Mouse (Mus musculus): Measurements from ENCODE around the gene Cd209a. TPM values are rescaled to one million over a fixed set of nuclear protein-coding genes. Genes with fewer than 3 reads are reported as not detected.
"Not testable (repeated sequence)": the region's sequence is repeated elsewhere in the genome, so short reads cannot be mapped to it uniquely, and the experiment has no call there.

The Cd209a gene
- polyA plus RNA-seq (2015; fragmentation: Nextera tagmentation; extraction: Ambion mirVana) = 1.1 and 1.3 TPM in 2 replicates

DNA sequence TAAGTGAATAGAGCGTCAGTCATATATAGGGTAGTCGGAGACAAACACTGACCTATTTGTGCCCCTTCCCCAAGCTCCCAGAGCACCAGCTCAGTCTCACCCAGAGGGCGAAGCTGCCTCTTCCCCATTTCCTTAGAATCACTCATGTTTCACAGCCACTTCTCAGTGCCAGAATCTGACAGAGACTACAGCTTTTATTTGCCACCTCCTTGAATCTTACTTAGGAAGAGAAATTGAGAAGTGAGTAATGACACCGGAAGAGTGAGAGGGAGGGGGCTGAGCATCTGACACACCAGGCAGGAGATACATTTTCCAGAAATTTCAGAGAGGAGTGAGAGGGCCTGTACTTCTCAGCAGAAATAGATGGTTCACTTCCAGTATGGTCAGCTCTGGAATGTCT lies at the start of gene Cd209a:
Gene Cd209a (minus strand): TSS at position 224 of the 400 bp plus-strand sequence.
- no peak for DNase-seq (ENCODE audit: low spot score)

DNA sequence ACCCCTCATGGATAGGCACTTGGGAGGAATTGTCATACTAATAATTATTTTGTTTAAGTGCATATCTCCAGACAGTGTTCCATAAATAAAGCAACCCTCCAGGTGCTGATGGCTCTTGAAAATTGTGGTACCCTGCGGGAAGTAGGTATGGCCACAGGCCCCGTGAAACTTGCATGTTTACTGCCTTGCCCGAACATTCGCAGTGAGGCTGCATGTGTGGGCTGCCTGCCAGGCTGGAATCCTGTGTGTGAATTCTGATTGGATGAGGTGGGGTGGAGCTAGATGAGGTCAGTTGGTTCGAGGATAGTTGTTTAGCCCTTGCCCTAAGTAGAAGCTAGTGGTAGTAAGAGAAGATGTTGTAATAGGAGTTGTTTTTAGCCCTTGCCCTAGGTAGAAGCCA lies 19.9 kb upstream of the Cd209a start:
- DNase-seq (ENCODE audit: low spot score) = not testable (repeated sequence)

DNA sequence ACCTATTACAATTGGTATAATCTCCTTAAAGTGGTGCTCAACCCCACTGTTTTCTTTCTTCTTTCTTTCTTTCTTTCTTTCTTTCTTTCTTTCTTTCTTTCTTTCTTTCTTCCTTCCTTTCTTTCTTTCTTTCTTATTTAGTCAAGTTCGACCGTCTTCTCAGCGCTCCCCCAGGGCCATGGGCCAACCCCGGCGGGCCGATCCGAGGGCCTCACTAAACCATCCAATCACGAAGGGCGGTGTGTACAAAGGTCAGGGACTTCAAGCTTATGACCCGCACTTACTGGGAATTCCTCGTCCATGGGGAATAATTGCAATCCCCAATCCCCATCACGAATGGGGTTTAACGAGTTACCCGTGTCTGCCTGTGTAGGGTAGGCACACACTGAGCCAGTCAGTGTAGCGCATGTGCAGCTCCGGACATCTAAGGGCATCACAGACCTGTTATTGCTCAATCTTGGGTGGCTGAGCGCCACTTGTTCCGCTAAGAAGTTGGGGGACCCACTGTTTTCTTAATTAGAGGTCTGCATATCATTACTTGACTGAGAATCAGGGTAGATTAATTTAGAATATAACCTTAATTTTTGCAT lies 5.6 kb upstream of the Cd209a start:
- peak; percentile 99 for DNase-seq (ENCODE audit: low spot score)

DNA sequence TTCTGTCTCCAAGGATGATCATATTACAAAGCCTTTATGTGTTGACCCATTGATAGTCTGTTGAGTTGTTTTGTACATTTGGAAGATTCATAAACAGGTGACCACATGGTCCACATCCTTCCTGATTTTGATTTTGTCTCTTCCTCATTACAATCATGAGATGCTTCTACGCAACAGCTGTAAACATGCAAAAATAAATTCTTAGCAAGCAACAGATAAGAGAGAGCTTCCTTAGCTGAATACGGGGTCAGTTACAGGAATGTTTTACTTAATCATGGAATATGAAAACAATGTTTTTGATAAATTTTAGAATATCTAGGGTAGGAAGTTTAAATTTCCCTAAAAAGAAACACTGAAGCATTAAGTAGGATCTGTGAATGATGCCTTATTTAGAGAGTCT lies 11.8 kb downstream of the Cd209a start:
- DNase-seq (ENCODE audit: low spot score) = no peak

DNA sequence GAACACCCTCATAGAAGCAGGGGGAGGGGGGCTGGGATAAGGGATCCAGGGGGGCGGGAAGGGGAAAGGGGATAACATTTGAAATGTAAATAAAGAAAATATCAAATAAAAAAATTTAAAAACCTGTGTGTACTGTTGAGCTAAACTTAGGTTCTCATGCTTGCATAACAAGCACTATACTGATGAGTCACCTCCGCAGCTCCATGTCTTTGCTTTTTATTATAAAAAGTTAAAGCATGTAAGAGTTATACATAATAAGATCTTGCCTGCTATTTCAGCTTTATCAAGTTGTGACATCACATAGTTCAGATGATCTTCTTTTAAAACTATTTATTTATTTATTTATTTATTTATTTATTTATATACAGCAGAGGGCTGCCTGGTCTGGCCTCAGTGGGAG lies 13.2 kb downstream of the Cd209a start:
- no peak for DNase-seq (ENCODE audit: low spot score)

DNA sequence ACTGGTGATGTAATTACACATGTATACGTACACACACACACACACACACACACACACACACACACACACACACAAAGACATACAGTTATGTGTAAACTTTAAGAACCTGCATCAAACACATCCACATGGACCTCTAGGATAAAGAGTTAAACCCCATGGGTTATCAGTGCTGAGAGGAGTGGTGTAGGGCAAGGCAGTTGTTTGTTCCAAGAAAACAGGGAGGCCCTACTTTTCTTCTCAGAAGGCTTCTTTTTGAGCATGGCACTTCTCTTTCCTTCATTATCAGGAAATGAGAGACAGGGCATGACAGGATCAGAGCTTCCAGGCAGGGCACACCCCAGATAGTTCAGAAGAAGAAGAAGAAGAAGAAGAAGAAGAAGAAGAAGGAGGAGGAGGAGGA lies 14.7 kb downstream of the Cd209a start:
- no peak for DNase-seq (ENCODE audit: low spot score)

DNA sequence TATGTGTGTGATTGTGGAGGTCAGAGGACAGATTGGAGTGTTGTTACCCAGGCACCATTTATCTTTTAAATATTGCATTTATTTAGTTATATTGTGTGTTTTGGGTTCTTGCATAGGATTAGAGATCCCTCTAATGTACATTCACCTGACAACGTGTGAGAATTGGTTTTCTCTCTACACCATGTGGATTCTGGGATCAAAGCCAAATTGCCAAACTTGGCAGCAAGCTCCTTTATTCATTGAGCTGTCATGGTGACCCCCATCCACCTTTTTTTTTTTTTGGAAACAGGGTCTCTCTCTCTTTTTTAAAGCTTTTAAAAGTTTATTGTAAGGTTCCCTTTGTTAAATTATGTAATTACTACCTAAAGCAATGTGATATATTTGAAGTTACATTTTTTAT lies 27.7 kb downstream of the Cd209a start:
- no peak for DNase-seq (ENCODE audit: low spot score)

DNA sequence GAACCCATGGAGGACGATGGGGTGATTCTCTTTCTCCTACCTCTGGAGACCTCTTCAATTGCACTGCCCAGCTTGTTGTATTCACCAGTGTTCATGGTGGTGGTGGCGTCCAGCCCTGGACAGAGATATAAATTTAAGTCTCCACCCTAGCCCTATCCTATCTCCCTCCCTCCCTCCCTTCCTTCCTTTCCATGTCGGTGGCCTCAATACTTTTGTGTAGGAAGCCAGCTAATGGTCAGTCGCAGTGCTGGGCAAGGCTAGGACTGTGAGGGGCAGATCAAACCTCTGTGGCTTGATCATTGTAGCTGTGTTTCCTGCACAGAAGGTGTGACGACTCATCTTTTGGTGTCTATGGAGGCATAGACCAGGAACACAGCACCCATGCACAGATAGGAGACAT lies 28.2 kb downstream of the Cd209a start, which contains the start of gene Clec4g:
Gene Clec4g (minus strand): TSS at position 101 of the 400 bp plus-strand sequence.
- no peak for DNase-seq (ENCODE audit: low spot score)

DNA sequence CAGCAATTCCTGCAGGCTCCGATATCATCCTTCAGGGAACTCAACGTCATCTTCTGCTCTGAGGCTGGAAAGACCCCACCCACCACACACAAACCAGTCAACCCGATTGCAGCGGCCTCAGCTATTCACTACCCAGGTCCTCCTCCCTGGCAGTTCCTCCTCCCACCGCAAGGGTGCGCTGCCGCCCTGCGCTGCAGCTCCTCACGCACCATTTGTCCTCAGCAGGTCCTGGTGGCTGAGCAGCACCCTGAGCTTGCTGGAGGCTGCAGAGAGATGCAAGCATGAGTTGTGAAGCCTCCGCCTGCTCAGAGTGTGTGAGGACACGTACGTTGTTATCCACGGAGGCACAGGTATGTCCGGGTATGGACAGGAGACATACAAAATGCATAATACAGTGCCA lies 30.2 kb downstream of the Cd209a start:
- DNase-seq (ENCODE audit: low spot score) = peak; percentile 74

DNA sequence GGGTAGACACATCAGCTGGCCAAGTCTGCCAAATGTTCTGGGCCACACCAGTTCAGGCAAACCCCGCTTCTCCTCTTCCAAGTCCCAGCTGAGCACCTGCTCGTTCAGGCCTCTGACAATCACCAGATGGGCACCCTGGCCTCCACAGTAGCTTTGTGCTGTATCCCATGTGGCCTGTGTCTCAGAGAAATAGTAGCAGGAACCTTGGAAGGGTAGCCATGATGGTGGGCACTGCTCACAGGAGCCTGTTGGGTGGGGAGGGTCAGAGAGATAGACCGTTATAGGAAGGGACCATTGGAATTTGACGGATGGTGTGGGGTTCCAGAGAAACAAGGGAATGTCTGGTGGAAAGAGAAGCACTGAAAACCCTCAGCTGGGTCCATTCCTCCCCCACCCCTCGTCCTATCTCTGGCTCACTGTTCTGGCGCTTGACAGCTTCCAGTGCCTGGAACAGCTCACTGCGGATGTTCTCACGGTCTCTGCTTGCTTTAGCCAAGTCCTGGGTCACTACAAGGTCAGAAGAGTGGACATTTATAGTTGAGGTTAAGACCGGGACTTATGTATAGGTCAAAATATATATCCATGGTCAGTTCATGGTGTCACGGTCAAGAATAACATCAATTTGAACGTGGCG lies 31.3 kb downstream of the Cd209a start:
- no peak for DNase-seq (ENCODE audit: low spot score)

DNA sequence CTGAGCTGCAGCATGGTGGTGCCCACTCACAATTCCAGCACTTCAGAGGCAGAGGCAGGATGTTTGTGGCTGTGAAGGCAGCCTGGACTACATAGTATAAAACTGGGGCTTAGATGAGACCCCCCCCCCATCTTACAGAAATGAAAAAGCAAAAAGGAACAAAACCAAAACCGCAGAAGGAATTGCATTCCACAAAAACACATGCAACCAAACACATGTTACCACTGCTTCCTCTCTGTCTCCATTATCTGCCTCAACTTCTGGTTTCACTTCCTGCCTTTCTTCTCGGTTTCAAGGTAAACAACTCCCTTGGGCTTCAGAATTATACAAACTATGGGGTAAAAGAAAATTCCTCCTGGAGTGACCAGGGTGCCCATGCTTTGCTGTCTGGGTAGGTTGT lies 37.1 kb downstream of the Cd209a start:
- peak; percentile 33 for DNase-seq (ENCODE audit: low spot score)

DNA sequence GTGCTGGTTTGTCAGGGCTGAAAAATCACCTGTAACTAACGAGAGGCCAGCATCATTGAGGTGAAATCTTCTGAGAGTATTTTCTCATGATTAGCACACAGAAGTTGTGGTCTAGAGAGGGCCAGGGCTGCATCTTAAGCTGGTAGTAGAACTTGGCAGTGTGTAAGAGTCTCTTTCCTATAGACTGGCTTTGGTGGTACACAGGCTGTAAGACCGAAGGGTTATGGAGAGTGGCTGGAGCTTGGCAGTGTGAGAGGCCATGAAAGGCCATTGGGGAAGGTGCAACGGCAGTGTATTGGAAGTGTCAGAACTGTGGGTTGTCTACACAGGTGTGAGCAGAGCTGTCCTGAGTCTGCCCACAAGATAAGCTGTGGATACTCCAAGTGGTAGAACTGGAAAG lies 38.5 kb downstream of the Cd209a start:
- DNase-seq (ENCODE audit: low spot score) = no peak

DNA sequence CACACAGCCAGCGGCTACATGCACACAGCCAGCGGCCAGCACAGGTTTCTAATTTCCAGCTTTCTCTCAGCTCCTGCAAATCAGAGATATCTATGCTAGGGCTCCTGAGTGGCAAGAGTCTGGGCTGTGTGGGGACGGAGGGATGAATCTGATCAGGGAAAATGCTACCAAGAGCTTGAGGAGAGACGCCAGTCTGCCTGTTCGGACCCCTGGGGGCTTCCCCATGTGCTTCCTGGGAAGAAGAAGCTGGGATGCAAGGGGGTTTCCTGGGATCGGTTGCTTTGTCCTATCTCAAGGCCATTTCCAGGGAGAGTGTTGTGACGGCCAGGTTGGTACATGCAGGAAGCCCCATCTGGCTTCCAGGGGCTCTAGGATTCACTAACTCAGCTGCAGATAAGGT lies 41.2 kb downstream of the Cd209a start:
- DNase-seq (ENCODE audit: low spot score) = no peak

DNA sequence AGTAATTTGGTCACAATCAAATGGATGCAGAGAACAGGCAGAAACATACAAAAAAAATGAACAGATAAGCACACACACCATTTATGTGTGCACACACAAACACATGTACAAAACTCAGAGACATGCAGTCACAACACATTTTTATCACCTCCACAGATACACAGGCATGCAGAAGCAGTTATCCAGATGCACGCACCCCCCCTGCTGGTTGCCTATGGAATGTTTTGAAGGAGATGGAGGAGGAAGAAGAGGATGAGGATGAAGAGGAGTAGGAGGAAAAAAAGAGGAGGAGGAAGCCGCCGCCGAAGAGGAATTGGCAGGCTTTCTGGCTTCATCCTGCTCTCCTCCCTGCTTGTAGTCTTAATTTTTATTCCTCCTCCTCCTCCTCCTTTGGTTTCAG lies 43.1 kb downstream of the Cd209a start:
- DNase-seq (ENCODE audit: low spot score) = no peak

DNA sequence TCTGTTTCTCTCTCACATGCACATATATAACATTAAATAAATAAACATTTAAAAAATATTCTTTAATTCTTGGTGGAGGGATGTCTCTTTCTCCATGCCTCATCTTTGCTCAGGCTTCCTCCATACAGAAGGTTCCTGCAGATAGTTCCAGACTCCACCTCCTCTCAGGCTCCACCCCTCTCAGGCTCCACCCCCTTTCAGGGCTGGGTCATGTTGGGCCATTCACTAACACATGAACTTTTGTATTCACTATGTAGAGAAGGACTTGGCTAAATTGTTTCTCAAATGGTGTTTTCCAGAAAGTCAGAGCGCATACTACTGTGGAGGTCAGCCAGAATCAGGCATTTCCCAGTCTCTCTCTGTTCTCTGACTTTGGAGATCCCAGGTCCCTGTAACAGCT lies 47.3 kb downstream of the Cd209a start:
- no peak for DNase-seq (ENCODE audit: low spot score)

DNA sequence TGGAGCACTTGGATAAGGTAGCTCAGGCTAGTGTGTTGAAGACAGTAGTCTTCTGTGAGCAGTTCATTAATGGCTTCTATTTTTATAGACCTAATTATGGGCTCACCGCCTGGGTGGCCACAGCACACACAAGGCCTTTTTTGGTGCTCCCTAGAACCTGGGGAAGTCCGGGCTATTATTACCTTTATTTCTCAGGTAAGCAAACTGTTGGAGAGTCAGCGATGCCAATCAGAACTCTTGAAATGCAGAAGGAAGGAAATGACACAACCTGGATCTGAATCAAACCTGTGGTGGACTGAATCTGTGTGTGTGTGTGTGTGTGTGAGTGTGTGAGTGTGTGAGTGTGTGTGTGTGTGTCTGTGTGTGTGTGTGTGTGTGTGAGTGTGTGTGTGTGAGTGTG lies 54.7 kb downstream of the Cd209a start, which contains the start of gene Fcer2a:
Gene Fcer2a (minus strand): TSS at position 55 of the 400 bp plus-strand sequence.
- DNase-seq (ENCODE audit: low spot score) = no peak

Small RNAs within 50 kb of the gene (microRNA-seq; reads per million reads assigned to microRNA genes)
- gene Gm24934 (ENCODE audit: borderline number of aligned reads) = not detected

Other genes starting within 250 kb of the Cd209a start
- 28.4 and 32.3 TPM in 2 replicates for gene Mcoln1, start 248.5 kb downstream of the Cd209a start, polyA plus RNA-seq (2015; fragmentation: Nextera tagmentation; extraction: Ambion mirVana)
- 10.4 and 12.9 TPM in 2 replicates for gene Pnpla6, start 233.6 kb downstream of the Cd209a start, polyA plus RNA-seq (2015; fragmentation: Nextera tagmentation; extraction: Ambion mirVana)
- gene C330021F23Rik, start 181.0 kb downstream of the Cd209a start, polyA plus RNA-seq (2015; fragmentation: Nextera tagmentation; extraction: Ambion mirVana) = 0.19 TPM in 1 of 2 replicates, not detected in the other
- gene Camsap3, start 161.7 kb downstream of the Cd209a start, polyA plus RNA-seq (2015; fragmentation: Nextera tagmentation; extraction: Ambion mirVana) = 0.81 and 1.1 TPM in 2 replicates
- 62.2 and 64.3 TPM in 2 replicates for gene Xab2, start 127.7 kb downstream of the Cd209a start, polyA plus RNA-seq (2015; fragmentation: Nextera tagmentation; extraction: Ambion mirVana)
- 182 and 202 TPM in 2 replicates for gene Pet100, start 127.4 kb downstream of the Cd209a start, polyA plus RNA-seq (2015; fragmentation: Nextera tagmentation; extraction: Ambion mirVana)
- gene Pcp2, start 123.4 kb downstream of the Cd209a start, polyA plus RNA-seq (2015; fragmentation: Nextera tagmentation; extraction: Ambion mirVana) = 0.31 and 0.42 TPM in 2 replicates
- 114 and 120 TPM in 2 replicates for gene Stxbp2, start 118.0 kb downstream of the Cd209a start, polyA plus RNA-seq (2015; fragmentation: Nextera tagmentation; extraction: Ambion mirVana)
- 1.0 and 1.5 TPM in 2 replicates for gene Retn, start 93.2 kb downstream of the Cd209a start, polyA plus RNA-seq (2015; fragmentation: Nextera tagmentation; extraction: Ambion mirVana)
- gene Mcemp1, start 83.2 kb downstream of the Cd209a start, polyA plus RNA-seq (2015; fragmentation: Nextera tagmentation; extraction: Ambion mirVana) = 0.78 and 0.88 TPM in 2 replicates
- gene Fcor, start 76.6 kb downstream of the Cd209a start, polyA plus RNA-seq (2015; fragmentation: Nextera tagmentation; extraction: Ambion mirVana) = 1.6 and 2.1 TPM in 2 replicates
- 39.7 and 41.7 TPM in 2 replicates for gene Trappc5, start 72.7 kb downstream of the Cd209a start, polyA plus RNA-seq (2015; fragmentation: Nextera tagmentation; extraction: Ambion mirVana)
- gene Fcer2a, start 54.8 kb downstream of the Cd209a start, polyA plus RNA-seq (2015; fragmentation: Nextera tagmentation; extraction: Ambion mirVana) = 0.31 and 0.37 TPM in 2 replicates
- gene Clec4g, start 28.3 kb downstream of the Cd209a start, polyA plus RNA-seq (2015; fragmentation: Nextera tagmentation; extraction: Ambion mirVana) = 0.10 and 0.18 TPM in 2 replicates
- 0.22 and 0.29 TPM in 2 replicates for gene Cd209e, start 105.3 kb upstream of the Cd209a start, polyA plus RNA-seq (2015; fragmentation: Nextera tagmentation; extraction: Ambion mirVana)
- gene Cd209d, start 129.6 kb upstream of the Cd209a start, polyA plus RNA-seq (2015; fragmentation: Nextera tagmentation; extraction: Ambion mirVana) = 0.46 TPM in 2 replicates
- 0.12 and 0.16 TPM in 2 replicates for gene Cd209b, start 177.9 kb upstream of the Cd209a start, polyA plus RNA-seq (2015; fragmentation: Nextera tagmentation; extraction: Ambion mirVana)
- 0.30 and 0.32 TPM in 2 replicates for gene Cd209c, start 205.8 kb upstream of the Cd209a start, polyA plus RNA-seq (2015; fragmentation: Nextera tagmentation; extraction: Ambion mirVana)

Measured in thymus, postnatal 0 days (tissue).